Mouse (Mus musculus) Patski (cell line): Measurements from ENCODE around the gene Tmem150a. TPM values are rescaled to one million over a fixed set of nuclear protein-coding genes. Genes with fewer than 3 reads are reported as not detected.
A peak's percentile ranks its signal among the peaks of the same experiment; 100 is the strongest.

Source experiments
- ATAC-seq: fragments of 100-300 bp; one replicate; pipeline ENCODE4 v1.8.0; 2021
- CTCF ChIA-PET: fragments of 350-600 bp; sonication (Branson Sonifier 250); formaldehyde crosslinking; loops from one replicate; lab custom pipeline; 2022; ENCODE audit warnings: inconsistent platforms; lab: Charles Lee
- POLR2A ChIA-PET: fragments of 350-600 bp; sonication (Branson Sonifier 250); formaldehyde crosslinking; loops from one replicate; lab custom pipeline; 2022; ENCODE audit warnings: antibody characterized with exemption, inconsistent platforms; lab: Charles Lee
- DNase-seq: peaks from one replicate; pipeline ENCODE4 v3.0.0-alpha.2; 2011; ENCODE audit warnings: low read depth, low spot score
- H3K27me3 ChIP-seq: fragments of 371-371 bp; one replicate; pipeline ENCODE4 v1.5.1; 2021
- CTCF ChIP-seq: fragments of 100-300 bp; IDR thresholded peaks from one replicate; pipeline ENCODE4 v1.5.1; 2021
- in situ Hi-C: fragments of 300-500 bp; cut with MboI; formaldehyde crosslinking; loops from 3 replicates; pipeline ENCODE4 v1.11.1; 2018; ENCODE audit warnings: low pct_unique_long_range_greater_than_20kb, mixed read lengths
- polyA plus RNA-seq: library from polyadenylated mRNA; unstranded; gene quantifications from one replicate; pipeline ENCODE4 v1.2.3, GENCODE M21; 2021

Tmem150a gene
- polyA plus RNA-seq, 1 experiment from 2014 or later: 39.8 TPM

GRCm38 (mm10) chr6:72326274-72326673, 29.0 kb upstream of the Tmem150a start:
- peak; percentile 47 for TF ChIP-seq CTCF
- no peak for ATAC-seq
- no peak for DNase-seq
- H3K27me3 ChIP-seq: no peaks in the 10 kb centered on the region
- in situ Hi-C loops: no loop called here
- POLR2A ChIA-PET: interaction anchor here (0.7 kb wide), 1 partner anchor 64 kb away, joined by 3 read pairs; the partner anchor contains the start of gene Vamp8
- CTCF ChIA-PET: interaction anchor here (1.4 to 2.3 kb wide), 3 partner anchors 10 to 27 kb away, joined by 5 to 11 read pairs (median 6); partner anchors contain the start of gene Usp39

GRCm38 (mm10) chr6:72329019-72329418, 26.2 kb upstream of the Tmem150a start:
- POLR2A ChIA-PET: no interaction called here
- in situ Hi-C loops: no loop called here
- CTCF ChIA-PET: interaction anchor here (1.4 kb wide), 1 partner anchor 17 kb away, joined by 3 read pairs; no protein-coding TSS in a partner anchor
- no peaks in the 10 kb centered on the region for H3K27me3 ChIP-seq
- no peak for DNase-seq
- no peak for ATAC-seq
- no peak for TF ChIP-seq CTCF

- H3K27me3 ChIP-seq: no peaks in the 10 kb centered on the region
- no peak for DNase-seq
- in situ Hi-C loops: no loop called here
- ATAC-seq: no peak
- ChIA-PET POLR2A (no interaction called here), CTCF (interaction anchor here (1.1 kb wide), 1 partner anchor 43 kb away, joined by 3 read pairs; no protein-coding TSS in a partner anchor)
- TF ChIP-seq CTCF: no peak
These were observed 25.1 kb upstream of the Tmem150a start for GRCm38 (mm10) chr6:72330133-72330532.

- DNase-seq (no peak), ATAC-seq (no peak)
- H3K27me3 ChIP-seq: no peaks in the 10 kb centered on the region
- ChIA-PET POLR2A (no interaction called here), CTCF (interaction anchor here (1.6 to 1.9 kb wide), 2 partner anchors 12 to 50 kb away, joined by 4 to 10 read pairs; no protein-coding TSS in a partner anchor)
- no peak for TF ChIP-seq CTCF
- in situ Hi-C loops: no loop called here
These were observed 22.1 kb upstream of the Tmem150a start for GRCm38 (mm10) chr6:72333111-72333510.

- no peak for DNase-seq
- TF ChIP-seq CTCF: no peak
- in situ Hi-C loops: no loop called here
- ChIA-PET CTCF (no interaction called here), POLR2A (no interaction called here)
- no peaks in the 10 kb centered on the region for H3K27me3 ChIP-seq
- ATAC-seq: no peak
These were observed 14.8 kb upstream of the Tmem150a start for GRCm38 (mm10) chr6:72340481-72340880.

GRCm38 (mm10) chr6:72344396-72345073, 10.7 kb upstream of the Tmem150a start:
- POLR2A ChIA-PET: interaction anchor here (1.2 to 1.5 kb wide), 2 partner anchors 12 to 43 kb away, joined by 3 to 8 read pairs; partner anchors contain the start of gene Tmem150a
- H3K27me3 ChIP-seq: no peaks in the 10 kb centered on the region
- in situ Hi-C loops: no loop called here
- ATAC-seq (peak; percentile 37), DNase-seq (no peak)
- no peak for TF ChIP-seq CTCF
- CTCF ChIA-PET: interaction anchor here (1.2 kb wide), 1 partner anchor 190 kb away, joined by 3 read pairs; no protein-coding TSS in a partner anchor

- ATAC-seq: peak; percentile 74
- POLR2A ChIA-PET: interaction anchor here (1.2 to 1.5 kb wide), 2 partner anchors 11 to 43 kb away, joined by 3 to 8 read pairs; partner anchors contain the start of gene Tmem150a
- in situ Hi-C loops: no loop called here
These were observed 10.1 kb upstream of the Tmem150a start, which contains the start of gene Usp39 for GRCm38 (mm10) chr6:72345074-72345567. Usp39 (minus strand) TSS chr6:72345184.

GRCm38 (mm10) chr6:72345633-72346032, 9.6 kb upstream of the Tmem150a start:
- POLR2A ChIA-PET: interaction anchor here (1.2 to 1.5 kb wide), 2 partner anchors 11 to 42 kb away, joined by 3 to 8 read pairs; partner anchors contain the start of gene Tmem150a
- no peak for TF ChIP-seq CTCF
- H3K27me3 ChIP-seq: no peaks in the 10 kb centered on the region
- CTCF ChIA-PET: interaction anchor here (0.9 to 1.9 kb wide), 6 partner anchors 10 to 189 kb away, joined by 3 to 6 read pairs (median 4); partner anchors contain the start of gene Tmem150a
- ATAC-seq: no peak
- in situ Hi-C loops: no loop called here
- DNase-seq: no peak

More at GRCm38 (mm10) chr6:72345074-72345567, 10.1 kb upstream of the Tmem150a start, which contains the start of gene Usp39:
- peak; percentile 77 for DNase-seq
- TF ChIP-seq CTCF: no peak
- CTCF ChIA-PET: interaction anchor here (0.9 to 1.9 kb wide), 5 partner anchors 10 to 190 kb away, joined by 3 to 6 read pairs (median 4); partner anchors contain the start of gene Tmem150a
- H3K27me3 ChIP-seq: no peaks in the 10 kb centered on the region

GRCm38 (mm10) chr6:72346261-72346660, 9.0 kb upstream of the Tmem150a start:
- no peak for ATAC-seq
- TF ChIP-seq CTCF: no peak
- H3K27me3 ChIP-seq: no peaks in the 10 kb centered on the region
- DNase-seq: no peak
- ChIA-PET CTCF (interaction anchor here (0.9 to 2.2 kb wide), 5 partner anchors 11 to 68 kb away, joined by 3 to 6 read pairs (median 4); no protein-coding TSS in a partner anchor), POLR2A (interaction anchor here (0.5 to 1.1 kb wide), 2 partner anchors 9 to 33 kb away, joined by 3 read pairs; partner anchors contain the start of gene Tmem150a)
- in situ Hi-C loops: no loop called here
